Mouse (Mus musculus) olfactory bulb, adult 2 months (tissue): ENCODE data around the gene Nbl1.

Experiments used
- CTCF ChIP-seq: fragments of 200-500 bp; IDR thresholded peaks from 2 replicates; pipeline ENCODE4 v1.5.1; 2012; ENCODE audit warnings: low read depth, mild to moderate bottlenecking, low read length, moderate library complexity; ENCODE audit not compliant: insufficient read depth
- POLR2A ChIP-seq: fragments of 200-500 bp; IDR thresholded peaks from 2 replicates; pipeline ENCODE4 v1.6.1; 2012; ENCODE audit warnings: mild to moderate bottlenecking, low read depth, low read length, moderate library complexity; ENCODE audit not compliant: insufficient read depth

- no peak for TF ChIP-seq CTCF
- no peak for TF ChIP-seq POLR2A
Measured at GRCm38 (mm10) chr4:139048518-139048917, 44.3 kb downstream of the Nbl1 start.
